Mouse (Mus musculus) MEL (cell line): ENCODE results near the gene Pdzph1. TPM values are rescaled to one million over a fixed set of nuclear protein-coding genes. Genes with fewer than 3 reads are reported as not detected.

ENCODE experiments used
- DNase-seq: peaks from one replicate; pipeline ENCODE4 v3.0.0; 2011; ENCODE audit warnings: low read depth, low spot score
- H3K27ac ChIP-seq: 2 replicates; pipeline ENCODE4 v1.5.1; 2012; ENCODE audit warnings: low read depth, mild to moderate bottlenecking, control low read depth, low read length, moderate library complexity; ENCODE audit not compliant: control insufficient read depth
- H3K27me3 ChIP-seq, 2 experiments: fragments of 150-350 bp in 1 of 2; sonication (generic) in 1 of 2; 2 replicates each; pipeline ENCODE4 v1.6.1; 2012; ENCODE audit warnings: low read length in 2 of 2, mild to moderate bottlenecking in 2 of 2, improper control_type of control experiment in 1 of 2, moderate library complexity in 1 of 2; ENCODE audit not compliant: insufficient read depth in 2 of 2, control insufficient read depth in 1 of 2
- H3K36me3 ChIP-seq, 2 experiments: 2 replicates each; pipeline ENCODE4 v1.6.1; 2012 to 2014; ENCODE audit warnings: low read length in 2 of 2, improper control_type of control experiment in 1 of 2, inconsistent platforms in 1 of 2, mild to moderate bottlenecking in 1 of 2; ENCODE audit not compliant: insufficient read depth in 2 of 2, control insufficient read depth in 1 of 2
- H3K4me1 ChIP-seq, 2 experiments: fragments of 150-350 bp in 1 of 2; sonication (generic) in 1 of 2; 2 replicates each; pipeline ENCODE4 v1.6.1; 2012; ENCODE audit warnings: low read length in 2 of 2, improper control_type of control experiment in 1 of 2, mild to moderate bottlenecking in 1 of 2; ENCODE audit not compliant: insufficient read depth in 2 of 2, control insufficient read depth in 1 of 2
- H3K4me3 ChIP-seq, 2 experiments: fragments of 150-350 bp in 1 of 2; sonication (generic) in 1 of 2; 2 replicates each; pipeline ENCODE4 v1.5.1; 2012; ENCODE audit warnings: low read depth in 2 of 2, low read length in 2 of 2, mild to moderate bottlenecking in 2 of 2, moderate library complexity in 2 of 2, control low read depth in 1 of 2, improper control_type of control experiment in 1 of 2; ENCODE audit not compliant: control insufficient read depth in 1 of 2, insufficient read depth in 1 of 2
- H3K79me2 ChIP-seq: 2 replicates; pipeline ENCODE4 v1.6.1; 2012; ENCODE audit warnings: mild to moderate bottlenecking, low read length, moderate library complexity; ENCODE audit not compliant: control insufficient read depth, poor library complexity, insufficient read depth
- H3K9ac ChIP-seq: 2 replicates; pipeline ENCODE4 v1.6.1; 2012; ENCODE audit warnings: low read depth, mild to moderate bottlenecking, control low read depth, low read length, moderate library complexity; ENCODE audit not compliant: control insufficient read depth, poor library complexity, severe bottlenecking
- H3K9me3 ChIP-seq: fragments of 150-350 bp; sonication (generic); replicated peaks from 2 replicates; pipeline ENCODE4 v1.6.1; 2012; ENCODE audit warnings: mild to moderate bottlenecking, low read length, improper control_type of control experiment, moderate library complexity; ENCODE audit not compliant: insufficient read depth
- CTCF ChIP-seq, 3 experiments: IDR thresholded peaks in 2 of 3; conservative IDR thresholded peaks in 1 of 3; 2 replicates each; pipeline ENCODE4 v1.5.1; 2011 to 2012; ENCODE audit warnings: low read length in 3 of 3, low read depth in 2 of 3, mild to moderate bottlenecking in 2 of 3, improper control_type of control experiment in 1 of 3, inconsistent platforms in 1 of 3, mixed read lengths in 1 of 3, moderate library complexity in 1 of 3; ENCODE audit not compliant: control insufficient read depth in 1 of 3, insufficient read depth in 1 of 3, poor library complexity in 1 of 3, severe bottlenecking in 1 of 3
- EP300 ChIP-seq, 2 experiments: IDR thresholded peaks; 2 replicates each; pipeline ENCODE4 v1.6.1; 2011; ENCODE audit warnings: improper control_type of control experiment in 2 of 2, low read length in 2 of 2, low read depth in 1 of 2, mild to moderate bottlenecking in 1 of 2
- HCFC1 ChIP-seq: IDR thresholded peaks from 2 replicates; pipeline ENCODE4 v1.6.1; 2012; ENCODE audit warnings: low read depth, mild to moderate bottlenecking, inconsistent platforms, low read length, improper control_type of control experiment, moderate library complexity
- JUND ChIP-seq: IDR thresholded peaks from 2 replicates; pipeline ENCODE4 v1.6.1; 2011; ENCODE audit warnings: low read depth, mild to moderate bottlenecking, improper control_type of control experiment, low read length
- NRF1 ChIP-seq: IDR thresholded peaks from 2 replicates; pipeline ENCODE4 v1.6.1; 2014; ENCODE audit warnings: low read depth, mild to moderate bottlenecking, inconsistent platforms, low read length, improper control_type of control experiment, moderate library complexity; ENCODE audit not compliant: poor library complexity, insufficient read depth, severe bottlenecking
- RAD21 ChIP-seq: IDR thresholded peaks from 2 replicates; pipeline ENCODE4 v1.6.1; 2011; ENCODE audit warnings: mild to moderate bottlenecking, low read depth, low read length, improper control_type of control experiment
- SMC3 ChIP-seq: IDR thresholded peaks from 2 replicates; pipeline ENCODE4 v1.6.1; 2011; ENCODE audit warnings: low read depth, low read length, improper control_type of control experiment
- USF2 ChIP-seq, 2 experiments: IDR thresholded peaks; 2 replicates each; pipeline ENCODE4 v1.6.1; 2011 to 2012; ENCODE audit warnings: improper control_type of control experiment in 2 of 2, low read length in 2 of 2, borderline replicate concordance in 1 of 2, inconsistent platforms in 1 of 2, low read depth in 1 of 2, mild to moderate bottlenecking in 1 of 2; ENCODE audit not compliant: insufficient read depth in 1 of 2
- ZC3H11A ChIP-seq: IDR thresholded peaks from 2 replicates; pipeline ENCODE4 v1.6.1; 2012; ENCODE audit warnings: low read depth, mild to moderate bottlenecking, inconsistent platforms, low read length, improper control_type of control experiment
- polyA plus RNA-seq, 2 experiments: library from polyadenylated mRNA; stranded (reverse) in 1 of 2; unstranded in 1 of 2; fragments of >175 nt in 1 of 2; fragments of >200 nt in 1 of 2; gene quantifications; 2 replicates each; pipeline versions ENCODE4 v1.2.1 to v1.2.4; 2012; ENCODE audit warnings: low replicate concordance in 2 of 2, low read depth in 1 of 2; ENCODE audit not compliant: insufficient read length in 2 of 2, insufficient read depth in 1 of 2, missing spikeins in 1 of 2
- total RNA-seq: library from RNA; depleted of rRNA; stranded (reverse); fragments of 300-350 nt; gene quantifications from 2 replicates; pipeline ENCODE4 v1.2.3, GENCODE M21; 2012; rRNA removed

Gene Pdzph1
- total and polyA plus RNA-seq, 3 experiments, result 0.15 to 1.3 TPM; not detected in 1

- DNase-seq, result peak; percentile 75
- TF ChIP-seq HCFC1 (no peak), USF2 (IDR thresholded peaks at IDR 0.05; ENCODE audit: borderline replicate concordance in 1 of 2, insufficient read depth in 1 of 2, low read depth in 1 of 2, low read length in 2 of 2) (no peak), EP300 (IDR thresholded peaks at IDR 0.05; ENCODE audit: low read depth in 1 of 2, low read length in 2 of 2) (peak in 1 of 2 experiments; percentile 49; a peak in 2 of 4 replicates)
- no peaks in the 10 kb centered on the region for H3K27me3 ChIP-seq
- H3K36me3 ChIP-seq, result no peaks in the 10 kb centered on the region
- H3K79me2 ChIP-seq, result no peaks in the 10 kb centered on the region
- H3K9me3 ChIP-seq, result no peaks in the 10 kb centered on the region
- H3K9ac ChIP-seq, result no peak overlapping the region
- no peak overlapping the region for H3K4me3 ChIP-seq
- no peaks in the 10 kb centered on the region for H3K4me1 ChIP-seq
- no peak overlapping the region for H3K27ac ChIP-seq
These were observed 117.8 kb downstream of the Pdzph1 start for GRCm38 (mm10) chr17:58873356-58873755.

GRCm38 (mm10) chr17:58870795-58871194 is 120.4 kb downstream of the Pdzph1 start:
- DNase-seq, result peak; percentile 28
- Histone ChIP-seq H3K4me1 (no peaks in the 10 kb centered on the region), H3K4me3 (no peak overlapping the region), H3K36me3 (no peaks in the 10 kb centered on the region), H3K27me3 (no peaks in the 10 kb centered on the region), H3K79me2 (no peaks in the 10 kb centered on the region), H3K9me3 (no peaks in the 10 kb centered on the region), H3K27ac (no peak overlapping the region), H3K9ac (no peak overlapping the region)
- TF ChIP-seq NRF1 (no peak), RAD21 (peak; percentile 73), JUND (no peak), CTCF (IDR thresholded peaks at IDR 0.05 in 2 of 3, conservative IDR thresholded peaks at IDR 0.05 in 1 of 3; ENCODE audit: control insufficient read depth in 1 of 3, insufficient read depth in 1 of 3, low read depth in 2 of 3, low read length in 3 of 3, poor library complexity in 1 of 3, severe bottlenecking in 1 of 3) (peak; percentile 24 to 61 (median 46); a peak in 5 of 6 replicates), ZC3H11A (peak; percentile 46), SMC3 (peak; percentile 51)

Other genes starting within 250 kb of the Pdzph1 start
- gene Nudt12, start 22.0 kb upstream of the Pdzph1 start, total RNA-seq, result not detected in 2 replicates
- not detected for gene Nudt12, start 22.0 kb upstream of the Pdzph1 start, polyA plus RNA-seq